Mouse (Mus musculus) heart, adult 2 months (tissue): ENCODE measurements around the gene Fkbp7. TPM values are rescaled to one million over a fixed set of nuclear protein-coding genes. Genes with fewer than 3 reads are reported as not detected.
A peak's percentile ranks its signal among the peaks of the same experiment; 100 is the strongest.

Experiments
- DNase-seq, 2 experiments: peaks; one replicate each; pipeline ENCODE4 v3.0.0; 2021
- H3K27ac ChIP-seq: fragments of 200-600 bp; 2 replicates; pipeline ENCODE4 v1.8.1; 2022
- H3K27me3 ChIP-seq: fragments of 200-500 bp; 2 replicates; pipeline ENCODE4 v1.6.1; 2012; ENCODE audit warnings: mild to moderate bottlenecking, low read length, inconsistent platforms, mixed read lengths; ENCODE audit not compliant: control insufficient read depth, insufficient read depth
- H3K36me3 ChIP-seq: fragments of 200-500 bp; 2 replicates; pipeline ENCODE4 v1.6.1; 2012; ENCODE audit warnings: low read length, inconsistent platforms; ENCODE audit not compliant: control insufficient read depth, insufficient read depth
- H3K4me1 ChIP-seq: fragments of 200-500 bp; 2 replicates; pipeline ENCODE4 v1.6.1; 2011; ENCODE audit warnings: low read length; ENCODE audit not compliant: control insufficient read depth, insufficient read depth
- H3K4me3 ChIP-seq: fragments of 200-600 bp; 2 replicates; pipeline ENCODE4 v1.8.1; 2022
- H3K79me2 ChIP-seq: fragments of 200-500 bp; replicated peaks from 2 replicates; pipeline ENCODE4 v1.6.1; 2012; ENCODE audit warnings: mild to moderate bottlenecking, inconsistent platforms, low read length, moderate library complexity, mixed read lengths; ENCODE audit not compliant: control insufficient read depth, insufficient read depth
- H3K9ac ChIP-seq: fragments of 200-500 bp; 2 replicates; pipeline ENCODE4 v1.6.1; 2012; ENCODE audit warnings: low read depth, mild to moderate bottlenecking, control low read depth, inconsistent platforms, low read length, mixed read lengths
- CTCF ChIP-seq: fragments of 200-600 bp; IDR thresholded peaks from 2 replicates; pipeline ENCODE4 v1.8.1; 2022; ENCODE audit warnings: antibody characterized with exemption, mild to moderate bottlenecking, moderate library complexity
- EP300 ChIP-seq: fragments of 200-500 bp; IDR thresholded peaks from 2 replicates; pipeline ENCODE4 v1.6.1; 2011; ENCODE audit warnings: low read depth, low read length, control low read depth; ENCODE audit not compliant: insufficient read depth
- POLR2A ChIP-seq: fragments of 200-500 bp; IDR thresholded peaks from 2 replicates; pipeline ENCODE4 v1.6.1; 2011; ENCODE audit warnings: mild to moderate bottlenecking, low read depth, low read length, control low read depth; ENCODE audit not compliant: insufficient read depth
- WGBS: fragments of 180-500 bp; shearing (Covaris S2); methylation state at CpG from one replicate; pipeline ENCODE4 v1.1.7; 2018; 5-methylcytosine and 5-hydroxymethylcytosine counted together
- intact Hi-C: fragments of 180-260 bp; cut with DNase I; formaldehyde crosslinking; loops from one replicate; pipeline ENCODE4 v1.15.1; 2025
- long read RNA-seq: library from polyadenylated mRNA; stranded (forward); transcript quantifications from one replicate; pipeline ENCODE4 v2.0.0, GENCODE M21; 2021
- polyA plus RNA-seq: library from polyadenylated mRNA; depleted of rRNA; stranded (reverse); fragments of >200 nt; gene quantifications from 2 replicates; pipeline ENCODE4 v1.2.3, GENCODE M21; 2012; rRNA removed
- total RNA-seq, 2 experiments: library from RNA; stranded (reverse); gene quantifications; 2 replicates each; pipeline ENCODE4 v1.2.3; 2021

Fkbp7 gene
- total RNA-seq: 10 to 100 TPM; 20.8 to 21.9 TPM
- 7.9 and 14.7 TPM in 2 replicates for polyA plus RNA-seq
- long read RNA-seq, transcript Fkbp7-201 (4 exons, 860 nt): major isoform, 12 of 16 reads
- long read RNA-seq, partial matches to known transcripts: 0 of 16 reads
- long read RNA-seq, other reads (novel, unspliced or antisense): 4 of 16 reads

DNA sequence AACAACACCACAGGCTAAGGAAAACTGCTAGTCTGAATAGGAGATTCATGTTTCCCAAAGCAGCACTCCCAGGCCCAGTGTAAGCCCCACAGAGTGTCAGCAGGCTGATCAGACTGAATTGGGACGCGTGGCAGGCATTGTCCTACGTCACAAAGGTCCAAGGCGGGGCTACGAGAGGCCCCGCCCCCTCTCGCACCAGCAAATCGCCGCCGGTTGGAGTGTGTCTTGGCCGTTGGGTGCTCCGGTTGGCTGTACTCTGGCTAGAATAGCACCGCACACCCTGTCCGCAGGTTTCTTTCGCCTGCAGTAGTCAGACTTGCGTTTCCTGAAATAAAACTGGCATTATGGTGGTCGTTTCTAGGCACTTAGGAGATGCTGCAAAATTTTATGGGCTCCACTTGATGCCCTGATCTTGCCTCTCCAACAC, at the start of gene Fkbp7:
Fkbp7 (minus strand) TSS at position 151 of the 427 bp plus-strand sequence.
- peak; percentile 90 to 91 for DNase-seq
- H3K27ac ChIP-seq: peak within 1 kb of the TSS; percentile 75
- H3K36me3 ChIP-seq: peaks cover 5% of the 10 kb centered on the region; the same call in 1 of the 2 replicates
- H3K4me1 ChIP-seq: peaks cover 5% of the 10 kb centered on the region
- H3K9ac ChIP-seq: peak within 1 kb of the TSS; percentile 81
- H3K79me2 ChIP-seq: no peaks in the 10 kb centered on the region
- no peaks in the 10 kb centered on the region for H3K27me3 ChIP-seq
- intact Hi-C loops: loop anchor here (1.0 to 10.0 kb wide), 2 partner anchors 25 to 192 kb away; partner anchors contain the start of genes Pjvk and Prkra
- WGBS: under 1% methylated on average over 17 of the region's 17 CpGs
- TF ChIP-seq EP300 (no peak), POLR2A (peak; percentile 93)
- peak within 1 kb of the TSS; percentile 50 for H3K4me3 ChIP-seq

DNA sequence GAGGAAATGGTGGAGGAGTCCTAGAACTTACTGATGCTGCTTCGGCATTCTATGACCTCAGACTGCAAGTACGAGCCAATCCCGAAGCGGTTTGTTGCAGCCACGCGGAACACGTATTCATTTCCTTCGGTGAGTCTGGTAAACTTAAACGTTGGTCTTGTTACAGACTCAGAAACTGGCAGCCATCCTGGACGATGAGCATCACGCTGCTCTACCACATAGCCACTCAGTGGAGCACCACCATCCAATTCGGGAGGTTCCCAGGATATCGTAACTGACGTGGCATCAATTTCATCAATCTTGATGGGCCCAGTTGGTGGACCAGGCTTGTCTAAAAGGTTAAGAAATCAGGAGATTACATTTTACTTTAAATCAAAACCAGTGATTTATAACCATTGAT, 46.7 kb upstream of the Fkbp7 start:
- Histone ChIP-seq H3K4me1 (no peaks in the 10 kb centered on the region), H3K9ac (no peak overlapping the region), H3K36me3 (peaks cover 6% of the 10 kb centered on the region), H3K27me3 (no peaks in the 10 kb centered on the region), H3K27ac (no peak overlapping the region), H3K79me2 (no peaks in the 10 kb centered on the region), H3K4me3 (no peak overlapping the region)
- peak in 1 of 2 experiments; percentile 9 for DNase-seq
- WGBS: 89% methylated on average over 14 of the region's 14 CpGs
- no peak for TF ChIP-seq POLR2A
- TF ChIP-seq CTCF: no peak
- TF ChIP-seq EP300: no peak
- intact Hi-C loops: no loop called here

GRCm38 (mm10) chr2:76714984-76715383, 42.1 kb upstream of the Fkbp7 start:
- no peak overlapping the region for H3K27ac ChIP-seq
- no peak overlapping the region for H3K9ac ChIP-seq
- intact Hi-C loops: no loop called here
- no peaks in the 10 kb centered on the region for H3K27me3 ChIP-seq
- peaks cover 2% of the 10 kb centered on the region; the same call in 1 of the 2 replicates for H3K36me3 ChIP-seq
- peak in 1 of 2 experiments; percentile 16 for DNase-seq
- no peak overlapping the region for H3K4me3 ChIP-seq
- TF ChIP-seq CTCF (peak; percentile 65), EP300 (0 out of 2 replicates have a peak, but pooled peaks have one; percentile 13), POLR2A (no peak)
- H3K4me1 ChIP-seq: no peaks in the 10 kb centered on the region
- 56% methylated on average over 8 of the region's 8 CpGs for WGBS
- no peaks in the 10 kb centered on the region for H3K79me2 ChIP-seq

GRCm38 (mm10) chr2:76708512-76708911, 35.6 kb upstream of the Fkbp7 start:
- Histone ChIP-seq H3K9ac (no peak overlapping the region), H3K27ac (no peak overlapping the region), H3K79me2 (no peaks in the 10 kb centered on the region), H3K4me1 (no peaks in the 10 kb centered on the region), H3K4me3 (no peak overlapping the region), H3K27me3 (no peaks in the 10 kb centered on the region), H3K36me3 (peaks cover 12% of the 10 kb centered on the region)
- TF ChIP-seq EP300 (no peak), POLR2A (no peak), CTCF (no peak)
- intact Hi-C loops: no loop called here
- WGBS: 78% methylated on average over 3 of the region's 3 CpGs
- no peak for DNase-seq

DNA sequence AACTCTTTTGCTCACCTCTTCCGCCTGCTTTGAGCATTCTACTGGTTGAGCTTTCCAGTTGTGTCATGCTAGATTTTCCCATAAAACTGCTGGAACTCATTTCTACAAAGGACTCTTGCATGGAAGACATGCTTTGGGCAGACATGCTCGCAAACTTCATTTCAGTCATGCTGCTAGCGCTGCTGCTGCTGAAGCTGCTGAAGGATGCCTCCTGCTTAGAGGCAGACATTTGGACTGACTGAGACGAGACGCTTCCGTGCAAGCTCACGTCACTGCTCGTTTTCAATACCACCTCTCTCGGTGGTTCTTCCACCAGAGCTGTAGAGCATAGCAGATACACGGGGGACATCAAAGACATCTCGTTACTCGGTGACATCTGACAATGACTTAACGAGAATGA, 32.7 kb upstream of the Fkbp7 start:
- intact Hi-C loops: no loop called here
- Histone ChIP-seq H3K79me2 (no peaks in the 10 kb centered on the region), H3K9ac (no peak overlapping the region), H3K27me3 (no peaks in the 10 kb centered on the region), H3K27ac (no peak overlapping the region), H3K4me1 (no peaks in the 10 kb centered on the region), H3K36me3 (peaks cover 12% of the 10 kb centered on the region), H3K4me3 (no peak overlapping the region)
- WGBS: 86% methylated on average over 13 of the region's 13 CpGs
- DNase-seq: no peak
- TF ChIP-seq EP300 (no peak), CTCF (no peak), POLR2A (no peak)

DNA sequence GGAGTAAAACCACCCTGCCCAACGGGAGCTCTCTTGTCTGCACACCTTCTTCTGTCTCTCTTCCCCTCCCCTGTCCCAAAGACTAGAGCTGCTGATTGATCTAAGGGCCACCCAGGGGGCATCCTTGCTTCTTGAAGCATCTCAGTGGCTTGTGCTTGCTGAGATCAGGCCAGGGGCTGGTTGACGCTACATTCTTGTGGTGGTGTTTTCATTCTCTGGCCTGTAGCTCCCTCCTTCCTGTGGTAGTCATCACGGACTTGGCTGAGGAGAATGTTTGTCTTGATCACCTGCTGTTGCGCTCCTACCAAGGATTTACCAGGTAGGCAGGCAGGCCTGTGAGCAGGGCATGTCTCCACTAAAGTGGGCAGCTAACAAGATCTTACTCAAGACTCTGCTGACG, 29.8 kb upstream of the Fkbp7 start:
- Histone ChIP-seq H3K27ac (no peak overlapping the region), H3K27me3 (no peaks in the 10 kb centered on the region), H3K36me3 (peaks cover 4% of the 10 kb centered on the region), H3K79me2 (no peaks in the 10 kb centered on the region), H3K4me3 (no peak overlapping the region), H3K4me1 (no peaks in the 10 kb centered on the region), H3K9ac (no peak overlapping the region)
- TF ChIP-seq EP300: peak; percentile 56; the same call in 1 of the 2 replicates
- TF ChIP-seq CTCF: no peak
- WGBS: 74% methylated on average over 5 of the region's 5 CpGs
- intact Hi-C loops: no loop called here
- no peak for DNase-seq
